Mouse (Mus musculus) erythroblast, embryonic 14.5 days (primary cell): ENCODE data around the gene Gm32717. TPM values are rescaled to one million over a fixed set of nuclear protein-coding genes. Genes with fewer than 3 reads are reported as not detected.
"Not testable (repeated sequence)": the region's sequence is repeated elsewhere in the genome, so short reads cannot be mapped to it uniquely, and the experiment has no call there.

Experiments used
- H3K27me3 ChIP-seq: 2 replicates; pipeline ENCODE4 v1.6.1; 2012; ENCODE audit warnings: inconsistent platforms; ENCODE audit not compliant: control insufficient read depth
- H3K36me3 ChIP-seq: 2 replicates; pipeline ENCODE4 v1.6.1; 2012; ENCODE audit warnings: mild to moderate bottlenecking, inconsistent platforms; ENCODE audit not compliant: control insufficient read depth
- H3K4me1 ChIP-seq: 2 replicates; pipeline ENCODE4 v1.6.1; 2012; ENCODE audit warnings: inconsistent platforms; ENCODE audit not compliant: control insufficient read depth
- H3K4me3 ChIP-seq: replicated peaks from 2 replicates; pipeline ENCODE3; 2012; ENCODE audit warnings: moderate library complexity, mild to moderate bottlenecking, inconsistent platforms
- H3K9me3 ChIP-seq: 2 replicates; pipeline ENCODE4 v1.6.1; 2012; ENCODE audit warnings: low read length, inconsistent platforms, mixed read lengths; ENCODE audit not compliant: control insufficient read depth
- GATA1 ChIP-seq: IDR thresholded peaks from 2 replicates; pipeline ENCODE4 v1.6.1; 2012; ENCODE audit warnings: low read length, inconsistent platforms, mixed read lengths
- TAL1 ChIP-seq: IDR thresholded peaks from 3 replicates; pipeline ENCODE4 v1.6.1; 2012; ENCODE audit warnings: low read length, inconsistent platforms, mixed read lengths
- polyA plus RNA-seq: library from polyadenylated mRNA; stranded (reverse); fragments of >175 nt; gene quantifications from 2 replicates; pipeline ENCODE4 v1.2.3, GENCODE M21; 2012

Gene Gm32717
- not detected in 2 replicates for polyA plus RNA-seq

GRCm38 (mm10) chr10:118240680-118241079 lies at the start of gene Gm32717:
TSS of gene Gm32717 (minus strand) at chr10:118240780.
- H3K36me3 ChIP-seq, H3K9me3 ChIP-seq, H3K4me3 ChIP-seq, H3K4me1 ChIP-seq, H3K27me3 ChIP-seq: not testable (repeated sequence)

GRCm38 (mm10) chr10:118283016-118283415 lies 42.4 kb upstream of the Gm32717 start:
- not testable (repeated sequence) for H3K27me3 ChIP-seq, H3K36me3 ChIP-seq, H3K4me1 ChIP-seq, H3K9me3 ChIP-seq, H3K4me3 ChIP-seq

GRCm38 (mm10) chr10:118282565-118282964 lies 42.0 kb upstream of the Gm32717 start:
- not testable (repeated sequence) for H3K27me3 ChIP-seq, H3K4me1 ChIP-seq, H3K4me3 ChIP-seq, H3K9me3 ChIP-seq, H3K36me3 ChIP-seq

GRCm38 (mm10) chr10:118278069-118278468 lies 37.5 kb upstream of the Gm32717 start:
- H3K27me3 ChIP-seq, H3K4me3 ChIP-seq, H3K36me3 ChIP-seq: not testable (repeated sequence)

GRCm38 (mm10) chr10:118271416-118271815 lies 30.8 kb upstream of the Gm32717 start:
- not testable (repeated sequence) for H3K4me3 ChIP-seq, H3K36me3 ChIP-seq, H3K4me1 ChIP-seq, H3K27me3 ChIP-seq, H3K9me3 ChIP-seq

More at GRCm38 (mm10) chr10:118278069-118278468, 37.5 kb upstream of the Gm32717 start:
- H3K4me1 ChIP-seq, H3K9me3 ChIP-seq: not testable (repeated sequence)

- not testable (repeated sequence) for H3K36me3 ChIP-seq, H3K27me3 ChIP-seq, H3K4me1 ChIP-seq, H3K4me3 ChIP-seq, H3K9me3 ChIP-seq
Observed at GRCm38 (mm10) chr10:118268812-118269211, 28.2 kb upstream of the Gm32717 start.

- H3K27me3 ChIP-seq, H3K9me3 ChIP-seq, H3K4me3 ChIP-seq, H3K4me1 ChIP-seq, H3K36me3 ChIP-seq: not testable (repeated sequence)
Observed at GRCm38 (mm10) chr10:118258388-118258787, 17.8 kb upstream of the Gm32717 start, which contains the start of gene Gm32802. TSS of gene Gm32802 (plus strand) at chr10:118258688.

- TF ChIP-seq TAL1 (no peak), GATA1 (no peak)
- Histone ChIP-seq H3K36me3 (no peaks in the 10 kb centered on the region), H3K4me3 (no peak overlapping the region), H3K9me3 (no peaks in the 10 kb centered on the region; the same call in 1 of the 2 replicates), H3K27me3 (no peaks in the 10 kb centered on the region), H3K4me1 (no peaks in the 10 kb centered on the region)
Observed at GRCm38 (mm10) chr10:118250852-118251295, 10.3 kb upstream of the Gm32717 start.

- H3K4me1 ChIP-seq, H3K27me3 ChIP-seq, H3K36me3 ChIP-seq, H3K4me3 ChIP-seq, H3K9me3 ChIP-seq: not testable (repeated sequence)
Observed at GRCm38 (mm10) chr10:118249006-118249595, 8.5 kb upstream of the Gm32717 start.

GRCm38 (mm10) chr10:118232607-118233006 lies 8.0 kb downstream of the Gm32717 start:
- H3K9me3 ChIP-seq, H3K4me3 ChIP-seq, H3K27me3 ChIP-seq, H3K4me1 ChIP-seq, H3K36me3 ChIP-seq: not testable (repeated sequence)

- H3K27me3 ChIP-seq, H3K4me1 ChIP-seq, H3K36me3 ChIP-seq, H3K4me3 ChIP-seq, H3K9me3 ChIP-seq: not testable (repeated sequence)
Observed at GRCm38 (mm10) chr10:118227629-118228028, 13.0 kb downstream of the Gm32717 start.

GRCm38 (mm10) chr10:118215719-118216393 lies 24.7 kb downstream of the Gm32717 start:
- H3K4me3 ChIP-seq, H3K27me3 ChIP-seq, H3K9me3 ChIP-seq, H3K36me3 ChIP-seq, H3K4me1 ChIP-seq: not testable (repeated sequence)
